Mouse (Mus musculus) C3H10T1/2 (cell line): ENCODE results near the gene Pum1. TPM values are rescaled to one million over a fixed set of nuclear protein-coding genes. Genes with fewer than 3 reads are reported as not detected.

Experiments
- polyA plus RNA-seq, 2 experiments: library from polyadenylated mRNA; unstranded; fragments of >200 nt; fragmentation: generic; extraction: Trizol; gene quantifications; one replicate each; pipeline ENCODE4 v1.2.1; 2012; ENCODE audit warnings: missing spikeins in 2 of 2

Pum1 gene
- 10 to 100 TPM in 1 of 2 experiments, 1 to 10 TPM in 1; 2.3 to 18.2 TPM for polyA plus RNA-seq

GRCm38 (mm10) chr4:130662979-130663725, at the start of gene Pum1:
Gene Pum1, plus strand, starts transcription at chr4:130663321.

GRCm38 (mm10) chr4:130792376-130793179, 129.5 kb downstream of the Pum1 start, which contains the start of gene Sdc3:
Gene Sdc3, plus strand, starts transcription at chr4:130792537.

Other genes with a start within 250 kb of the Pum1 start
- gene Nkain1, start 89.1 kb upstream of the Pum1 start, polyA plus RNA-seq = 10 to 100 TPM in 1 of 2 experiments, 1 to 10 TPM in 1; 5.8 to 29.5 TPM
- gene Sdc3, start 129.2 kb downstream of the Pum1 start, polyA plus RNA-seq = 10 to 100 TPM; 17.0 to 37.3 TPM
- under 1 TPM; 0.01 to 0.02 TPM for gene Laptm5, start 249.8 kb downstream of the Pum1 start, polyA plus RNA-seq